Mouse (Mus musculus) natural killer cell, adult 2 months (primary cell): ENCODE data around the gene Trpm1.

Experiments used
- DNase-seq, 2 experiments: peaks; one replicate each; pipeline ENCODE4 v3.0.0; 2022; ENCODE audit warnings: low spot score in 2 of 2

Trpm1 gene

DNA sequence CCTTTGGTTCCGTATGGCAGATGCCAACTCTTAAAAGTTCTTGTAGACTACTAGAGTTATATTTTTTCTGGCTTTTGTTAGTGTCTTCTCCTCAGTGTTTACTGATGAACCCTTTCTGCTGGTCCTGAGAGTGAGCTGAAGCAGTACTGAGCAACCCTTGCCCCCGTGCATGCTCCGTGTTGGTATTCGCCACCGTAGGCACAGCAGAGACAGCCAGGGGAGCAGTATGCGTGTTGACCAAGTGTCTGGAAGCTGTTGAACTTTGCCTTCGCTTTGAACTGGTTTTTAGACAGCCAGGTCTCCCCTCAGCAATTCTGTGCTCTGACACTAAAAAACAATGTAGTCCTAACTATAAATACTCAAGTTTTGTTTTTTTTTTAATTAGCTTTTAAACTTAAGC is 135.8 kb downstream of the Trpm1 start:
- DNase-seq, result no peak

GRCm38 (mm10) chr7:64290431-64290830 is 136.8 kb downstream of the Trpm1 start:
- DNase-seq, result no peak

GRCm38 (mm10) chr7:64291722-64292121 is 138.1 kb downstream of the Trpm1 start:
- DNase-seq, result no peak

DNA sequence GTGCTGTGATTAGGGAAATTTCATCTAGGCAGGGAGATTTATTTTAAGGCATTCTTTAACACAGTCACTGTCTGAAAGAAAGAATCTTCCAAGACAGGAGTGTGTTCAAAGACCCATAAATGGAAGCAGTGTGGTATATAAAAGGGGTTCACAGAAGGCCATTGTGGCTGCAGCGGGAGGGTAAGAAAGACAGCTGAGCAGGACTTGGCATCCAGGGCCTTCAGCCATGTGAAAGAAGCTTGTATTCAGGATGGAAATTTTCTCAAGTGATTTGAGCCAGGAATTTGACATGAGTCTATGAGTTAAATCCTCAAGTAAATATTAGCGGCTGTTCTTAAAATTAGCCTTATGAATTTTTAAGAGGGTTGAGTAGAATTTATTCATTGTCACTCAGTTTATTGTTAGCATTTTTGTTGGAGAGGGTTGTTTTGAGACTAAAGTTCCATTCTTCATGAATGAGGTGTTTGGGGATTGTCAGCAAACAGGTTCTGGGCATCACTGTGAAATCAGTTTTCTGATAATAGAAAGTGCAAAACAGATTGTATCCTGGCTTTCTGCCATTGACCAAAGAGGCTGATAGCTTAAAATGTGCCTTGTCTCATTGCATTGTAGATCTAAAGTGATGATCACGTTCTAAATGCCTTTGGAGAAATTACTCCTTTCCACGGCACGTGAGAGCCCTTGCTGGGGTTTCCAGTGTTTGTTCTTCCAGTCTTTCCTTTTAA is 142.8 kb downstream of the Trpm1 start:
- DNase-seq, result no peak

GRCm38 (mm10) chr7:64310241-64310640 is 156.6 kb downstream of the Trpm1 start:
- DNase-seq, result no peak

DNA sequence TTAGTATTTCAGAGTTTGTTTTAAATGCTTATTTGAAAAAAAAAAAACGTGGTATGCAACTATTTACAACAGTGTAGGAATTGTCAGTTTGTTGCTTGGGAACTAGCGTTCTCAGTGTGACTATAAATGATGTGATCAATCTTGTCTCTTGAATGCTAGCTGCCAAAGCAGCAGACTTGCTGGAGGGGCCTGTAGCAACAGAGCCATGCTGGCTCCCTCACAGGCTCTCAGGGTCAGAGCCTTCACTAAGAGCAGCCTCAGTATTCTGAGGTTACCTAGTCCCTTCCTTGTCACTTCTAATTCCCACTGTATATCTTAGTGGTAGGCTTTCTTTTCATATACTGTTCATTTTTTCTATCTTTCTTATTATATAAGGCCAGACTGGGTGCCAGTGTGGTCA is 157.1 kb downstream of the Trpm1 start:
- DNase-seq, result no peak

GRCm38 (mm10) chr7:64312811-64313210 is 159.2 kb downstream of the Trpm1 start:
- no peak for DNase-seq
